In the genomic region with DNA sequence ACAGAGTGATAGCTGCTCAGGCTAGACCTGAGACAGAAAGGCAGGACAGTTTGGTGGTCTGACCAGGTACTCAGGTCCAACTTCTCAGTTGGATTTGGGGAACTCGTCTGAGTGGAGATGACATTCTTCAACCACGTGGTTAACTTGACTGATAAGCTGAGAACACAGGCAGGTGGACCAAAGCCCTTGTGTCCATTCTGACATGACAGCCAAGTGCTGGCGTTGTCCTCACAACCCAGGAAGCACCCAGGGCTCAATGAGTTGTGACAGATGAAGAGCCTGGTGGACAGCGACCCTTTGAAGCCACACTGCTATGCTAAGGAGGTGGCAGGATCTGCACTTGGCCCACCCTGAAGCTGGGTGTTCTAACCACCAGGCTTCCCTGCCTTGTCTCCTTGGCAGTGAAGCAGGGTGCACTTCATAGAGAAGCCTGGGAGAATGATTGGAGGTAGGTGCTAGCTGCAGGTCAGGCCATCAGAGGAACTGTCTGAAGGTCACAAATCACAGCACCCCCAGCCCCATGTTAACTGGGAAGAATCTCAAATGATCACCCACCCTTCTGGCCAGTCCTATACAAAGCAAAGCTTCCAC, we compare ENCODE assay signal across 9 mouse cellular contexts.
DNase-seq lines count a peak whose midpoint lies in the region; ATAC-seq and TF ChIP-seq lines count a peak whose summit lies in the region.
"Had no signal": no experiment of that assay in that cellular context is flagged by ENCODE, and none has a peak within 500 bp of the region (broad histone marks: within the 10 kb centered on the region; RNA-seq: fewer than 3 reads in every experiment).

No protein-coding gene starts in this region.

- H3K4me3 ChIP-seq in cerebellum, adult 2 months (replicated peaks; ENCODE audit: insufficient read depth, low read depth, low read length): no peak overlapping the region
- H3K4me3 ChIP-seq in lung, embryonic 16.5 days (ENCODE audit: low read length): no peak overlapping the region
- H3K4me3 ChIP-seq in intestine, embryonic 15.5 days (replicated peaks): no peak overlapping the region
- H3K4me3 ChIP-seq in stomach, embryonic 15.5 days (replicated peaks): no peak overlapping the region

- DNase-seq in cerebellum, adult 8-10 months: peak; percentile 29
- DNase-seq in cerebellum, adult 2 months: no peak
- no peak for DNase-seq in lung, postnatal 4 days
- DNase-seq in urinary bladder, postnatal 36 days (ENCODE audit: low spot score in 2 of 2): no peak
- DNase-seq: right cerebral cortex, postnatal 25 days had no signal

- ATAC-seq in lung, embryonic 16.5 days (ENCODE audit: low read depth): no peak
- ATAC-seq in intestine, embryonic 15.5 days: no peak
- ATAC-seq in stomach, embryonic 15.5 days (ENCODE audit: insufficient read depth, low FRiP score, low read depth): no peak
- ATAC-seq in monocyte, adult 5-6 weeks (replicated peaks; ENCODE audit: insufficient number of reproducible peaks, low FRiP score, low TSS enrichment, poor library complexity, severe bottlenecking): no peak

- H3K27me3 ChIP-seq in cerebellum, adult 2 months (ENCODE audit: control insufficient read depth, insufficient read depth, low read length): no peaks in the 10 kb centered on the region
- no peaks in the 10 kb centered on the region for H3K27me3 ChIP-seq in lung, embryonic 16.5 days (ENCODE audit: control insufficient read depth, insufficient read depth, low read depth, low read length)
- no peaks in the 10 kb centered on the region for H3K27me3 ChIP-seq in intestine, embryonic 15.5 days (replicated peaks)
- no peaks in the 10 kb centered on the region for H3K27me3 ChIP-seq in stomach, embryonic 15.5 days (replicated peaks)

- no peak overlapping the region for H3K27ac ChIP-seq in cerebellum, adult 2 months (ENCODE audit: insufficient read depth, low read length)
- peak overlapping the region; percentile 99 for H3K27ac ChIP-seq in lung, embryonic 16.5 days (ENCODE audit: low read length)
- H3K27ac ChIP-seq in intestine, embryonic 15.5 days: peak overlapping the region; percentile 98
- peak overlapping the region; percentile 98; the same call in 1 of the 2 replicates for H3K27ac ChIP-seq in stomach, embryonic 15.5 days

- H3K4me2 ChIP-seq in lung, embryonic 16.5 days (ENCODE audit: low read depth, low read length): no peak overlapping the region
- H3K4me2 ChIP-seq in intestine, embryonic 15.5 days (replicated peaks): no peak overlapping the region
- H3K4me2 ChIP-seq in stomach, embryonic 15.5 days: no peak overlapping the region

- peak overlapping the region; percentile 55 for H3K9ac ChIP-seq in lung, embryonic 16.5 days (ENCODE audit: low read length)
- H3K9ac ChIP-seq in intestine, embryonic 15.5 days: no peak overlapping the region
- H3K9ac ChIP-seq in stomach, embryonic 15.5 days: no peak overlapping the region

- no peak for TF ChIP-seq CTCF in cerebellum, adult 2 months (IDR thresholded peaks at IDR 0.05; ENCODE audit: borderline replicate concordance, insufficient read depth, low read depth, low read length)

- H3K36me3 ChIP-seq in lung, embryonic 16.5 days (ENCODE audit: control insufficient read depth, insufficient read depth, low read length): no peaks in the 10 kb centered on the region
- no peaks in the 10 kb centered on the region for H3K36me3 ChIP-seq in intestine, embryonic 15.5 days
- H3K36me3 ChIP-seq in stomach, embryonic 15.5 days: no peaks in the 10 kb centered on the region

- TF ChIP-seq POLR2A in cerebellum, adult 2 months (IDR thresholded peaks at IDR 0.05; ENCODE audit: borderline replicate concordance, insufficient read depth, low read length): no peak

- peaks cover 49% of the 10 kb centered on the region for H3K4me1 ChIP-seq in cerebellum, adult 2 months (ENCODE audit: control insufficient read depth, insufficient read depth, low read length)
- H3K4me1 ChIP-seq in lung, embryonic 16.5 days (replicated peaks; ENCODE audit: control insufficient read depth, insufficient read depth, low read length): peaks cover 69% of the 10 kb centered on the region
- peaks cover 75% of the 10 kb centered on the region for H3K4me1 ChIP-seq in intestine, embryonic 15.5 days (replicated peaks)
- H3K4me1 ChIP-seq in stomach, embryonic 15.5 days: peaks cover 78% of the 10 kb centered on the region

- WGBS in cerebellum, adult 2 months: 58% methylated on average over 4 of the region's 4 CpGs
- WGBS in lung, embryonic 16.5 days: 51% methylated on average over 4 of the region's 4 CpGs
- 57% methylated on average over 4 of the region's 4 CpGs for WGBS in intestine, embryonic 15.5 days
- 61% methylated on average over 4 of the region's 4 CpGs for WGBS in stomach, embryonic 15.5 days

- no peaks in the 10 kb centered on the region for H3K9me3 ChIP-seq in lung, embryonic 16.5 days (ENCODE audit: control insufficient read depth, low read length)
- H3K9me3 ChIP-seq in intestine, embryonic 15.5 days: no peaks in the 10 kb centered on the region
- no peaks in the 10 kb centered on the region for H3K9me3 ChIP-seq in stomach, embryonic 15.5 days
